Mouse (Mus musculus) testis, postnatal 14 days (tissue): ENCODE measurements at regions not wholly inside any gene's neighbourhood (a gene's known extent, or its start where the extent isn't known, plus 50 kb on each side); places are given as distances from the start of the nearest gene placed in this dataset.
A peak's percentile ranks its signal among the peaks of the same experiment; 100 is the strongest.
"Not testable (repeated sequence)": the region's sequence is repeated elsewhere in the genome, so short reads cannot be mapped to it uniquely, and the experiment has no call there.

Experiments
- DNase-seq: peaks from one replicate; pipeline ENCODE4 v3.0.0; 2021; ENCODE audit warnings: low spot score

- DNase-seq, result peak; percentile 4
These were observed 155.1 kb upstream of the Chst7 start for GRCm38 (mm10) chrX:19903962-19904930.

DNA sequence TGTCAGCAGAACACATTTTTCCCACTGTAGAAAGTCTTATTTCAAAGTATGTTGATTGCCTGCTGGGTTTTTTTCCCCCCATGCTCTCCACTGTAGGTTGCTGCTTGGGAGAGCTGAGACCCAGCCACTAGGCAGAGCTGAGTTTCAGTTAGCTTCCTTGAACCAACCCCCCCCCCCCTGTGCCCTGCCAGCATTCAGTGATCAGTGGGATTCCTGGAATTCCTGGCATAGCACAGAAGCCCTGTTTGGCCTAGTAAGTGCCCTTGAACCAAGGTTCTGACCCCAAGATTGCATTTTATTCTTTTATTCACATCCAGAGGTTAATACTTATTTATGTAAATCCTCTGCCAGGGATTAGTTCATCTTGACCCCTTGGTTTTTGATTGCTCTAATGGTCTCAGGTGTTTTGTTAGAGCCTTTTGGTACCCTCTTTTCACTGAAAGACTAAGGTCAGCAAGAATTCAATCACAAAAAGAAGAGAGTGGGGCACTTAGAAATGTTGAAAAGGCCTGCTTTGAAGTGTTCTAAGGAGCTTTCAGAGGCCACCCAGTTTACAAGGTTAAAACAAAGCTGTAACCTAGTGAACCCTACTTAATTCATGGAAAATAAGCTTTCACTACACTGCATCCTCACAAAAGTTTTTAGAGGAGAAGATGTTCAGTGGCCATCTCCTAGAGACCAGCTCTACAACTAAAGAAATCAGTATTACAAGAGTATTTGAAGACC, 152.6 kb upstream of the Chst7 start:
- DNase-seq, result no peak

DNA sequence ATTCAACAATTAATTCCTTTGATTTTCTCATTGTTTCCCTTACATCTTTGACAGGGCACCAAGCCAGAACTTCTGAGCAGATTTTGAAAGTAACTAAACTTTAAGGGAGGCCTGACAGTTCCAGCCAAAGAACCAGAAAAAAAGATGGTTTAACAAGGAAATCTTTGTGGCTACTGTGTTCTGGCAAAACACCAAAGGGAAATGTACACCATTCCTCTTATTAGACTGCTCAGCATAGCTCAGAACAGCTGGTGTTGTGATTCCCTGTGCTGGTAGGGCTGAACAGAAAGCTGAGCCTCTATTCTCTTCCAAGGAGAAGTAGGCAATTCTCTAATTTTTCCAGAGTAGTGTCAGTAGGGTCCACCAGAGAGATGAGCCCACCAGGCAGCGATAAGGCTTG, 142.4 kb upstream of the Chst7 start:
- DNase-seq, result peak; percentile 3

GRCm38 (mm10) chrX:19929376-19929775, 130.0 kb upstream of the Chst7 start:
- not testable (repeated sequence) for DNase-seq

- DNase-seq, result no peak
These were observed 129.5 kb upstream of the Chst7 start for GRCm38 (mm10) chrX:19929866-19930265.

DNA sequence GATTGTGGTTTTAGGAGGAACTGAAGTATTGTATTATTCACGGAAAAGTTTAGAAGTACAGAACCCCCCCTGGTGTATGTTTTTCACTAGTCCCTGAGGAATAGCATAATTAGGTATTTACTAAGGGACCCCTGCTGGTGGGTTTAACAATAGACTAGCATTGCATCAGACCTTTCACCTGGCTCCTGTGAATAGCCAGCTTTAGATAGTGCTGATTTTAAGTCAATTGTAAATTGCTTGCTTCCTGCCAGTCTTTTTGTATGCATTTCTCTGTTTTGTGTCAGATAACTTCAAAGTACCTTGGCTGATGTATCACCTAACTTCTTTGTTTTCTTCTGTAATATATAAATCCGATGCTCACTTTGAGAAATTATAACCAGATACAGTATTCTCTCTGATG, 116.1 kb upstream of the Chst7 start:
- no peak for DNase-seq
